Mouse (Mus musculus): ENCODE data around the gene Vmp1. TPM values are rescaled to one million over a fixed set of nuclear protein-coding genes. Genes with fewer than 3 reads are reported as not detected.

Vmp1 gene
- polyA plus RNA-seq (2014; fragmentation: Nextera tagmentation; extraction: Ambion mirVana), result 119 and 131 TPM in 2 replicates

DNA sequence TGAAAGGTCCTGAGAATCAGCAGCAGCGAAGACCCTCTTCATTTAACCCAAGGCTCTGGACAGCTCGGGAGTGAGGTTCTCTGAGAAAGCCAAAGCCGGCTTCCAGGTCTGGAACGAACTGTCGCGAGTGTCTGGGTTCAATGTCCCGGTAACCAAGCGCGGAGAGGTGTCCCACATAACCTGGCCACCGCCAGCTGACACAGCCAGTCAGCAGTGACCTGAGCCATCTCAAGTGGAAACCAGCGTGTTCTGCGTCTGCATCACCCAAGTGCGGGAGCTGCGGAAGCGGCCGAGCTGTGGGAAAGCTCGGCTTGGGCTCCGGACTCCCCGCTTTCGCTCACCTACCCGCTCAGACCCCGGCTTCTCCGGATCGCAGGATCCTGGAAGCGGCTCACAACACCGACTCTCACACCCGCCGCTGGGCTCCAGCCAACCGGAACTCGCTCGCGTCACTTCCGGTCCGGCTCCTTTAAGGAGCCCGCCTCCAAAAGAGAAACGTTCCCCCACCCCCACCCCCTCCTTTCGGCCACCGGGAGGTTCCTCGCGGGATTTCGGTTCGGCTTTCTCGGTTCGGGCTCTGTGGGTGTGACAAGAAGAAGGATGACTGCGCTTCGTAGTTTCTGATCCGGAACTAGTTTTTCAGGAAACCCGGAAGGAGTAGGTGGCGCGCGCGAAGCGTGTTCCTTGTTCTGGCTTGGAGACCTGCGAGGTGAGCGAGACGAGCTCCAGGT is at the start of gene Vmp1, which contains the start of gene Ptrh2:
Vmp1 (minus strand) TSS at position 442 of the 731 bp plus-strand sequence.
Ptrh2 (plus strand) TSS at position 591 of the 731 bp plus-strand sequence.
- peak within 1 kb of the TSS; percentile 79 for H3K27ac ChIP-seq (ENCODE audit: low read depth, low read length)
- peak within 1 kb of the TSS; percentile 93 for H3K4me3 ChIP-seq (ENCODE audit: low read depth, low read length)
- ATAC-seq (peak; percentile 93), DNase-seq (ENCODE audit: low spot score) (peak; percentile 97)
- H3K4me1 ChIP-seq (ENCODE audit: control insufficient read depth, insufficient read depth, low read length), result peaks cover 17% of the 10 kb centered on the region
- H3K36me3 ChIP-seq (ENCODE audit: control insufficient read depth, insufficient read depth, low read length), result peaks cover 1% of the 10 kb centered on the region; the same call in 1 of the 2 replicates
- WGBS, result under 1% methylated on average over 56 of the region's 56 CpGs
- peak within 1 kb of the TSS; percentile 80 for H3K4me2 ChIP-seq (ENCODE audit: low read length)
- peak within 1 kb of the TSS; percentile 87 for H3K9ac ChIP-seq (ENCODE audit: low read length)
- no peaks in the 10 kb centered on the region for H3K9me3 ChIP-seq (replicated peaks; ENCODE audit: control insufficient read depth, low read length)
- no peaks in the 10 kb centered on the region for H3K27me3 ChIP-seq (replicated peaks; ENCODE audit: control insufficient read depth, insufficient read depth, low read length)

DNA sequence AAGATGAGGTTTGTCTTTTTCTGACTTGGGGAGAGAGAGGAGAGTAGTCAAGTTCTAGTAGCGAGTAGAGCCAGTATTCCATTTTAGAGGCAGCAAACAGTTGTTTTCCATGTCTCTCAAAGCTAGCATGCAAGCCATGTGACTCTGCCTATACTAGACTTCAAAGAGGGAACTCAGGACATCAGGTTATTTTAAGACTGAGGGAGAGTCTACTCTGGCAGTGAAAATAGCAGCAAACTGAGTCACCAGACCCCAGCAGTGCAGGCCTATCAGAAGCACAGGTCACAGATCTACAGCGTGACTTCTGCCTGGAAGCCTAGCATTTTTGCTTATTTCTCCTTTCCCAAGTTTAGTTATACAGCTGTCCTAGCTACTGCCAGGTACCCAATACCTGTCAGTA is 47.8 kb upstream of the Vmp1 start:
- Histone ChIP-seq H3K4me2 (ENCODE audit: low read length) (no peak overlapping the region), H3K27me3 (replicated peaks; ENCODE audit: control insufficient read depth, insufficient read depth, low read length) (no peaks in the 10 kb centered on the region), H3K4me3 (ENCODE audit: low read depth, low read length) (no peak overlapping the region), H3K9me3 (replicated peaks; ENCODE audit: control insufficient read depth, low read length) (no peaks in the 10 kb centered on the region), H3K9ac (ENCODE audit: low read length) (no peak overlapping the region), H3K27ac (ENCODE audit: low read depth, low read length) (no peak overlapping the region), H3K36me3 (ENCODE audit: control insufficient read depth, insufficient read depth, low read length) (peaks cover 49% of the 10 kb centered on the region), H3K4me1 (ENCODE audit: control insufficient read depth, insufficient read depth, low read length) (no peaks in the 10 kb centered on the region)
- 82% methylated on average over 2 of the region's 2 CpGs for WGBS
- no peak for DNase-seq (ENCODE audit: low spot score)
- ATAC-seq, result no peak

DNA sequence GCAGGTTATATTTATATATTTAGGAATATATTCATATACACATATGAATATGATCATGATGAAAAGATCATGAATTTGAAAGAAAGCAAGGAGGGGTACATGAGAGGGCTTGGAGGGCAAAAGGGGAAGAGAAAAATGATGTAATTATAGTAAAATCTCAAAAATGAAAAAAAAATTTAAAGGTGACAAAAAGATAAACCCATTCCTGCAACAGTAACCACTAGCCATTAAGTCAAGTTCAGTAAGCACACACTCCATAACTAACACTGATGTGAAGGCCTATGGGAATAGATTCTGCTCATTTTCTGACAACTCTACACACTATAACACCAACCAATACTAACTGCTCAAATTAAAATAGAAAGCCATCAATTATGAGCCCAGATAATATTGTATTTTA is 42.0 kb upstream of the Vmp1 start:
- H3K36me3 ChIP-seq (ENCODE audit: control insufficient read depth, insufficient read depth, low read length), result peaks cover 55% of the 10 kb centered on the region
- DNase-seq (ENCODE audit: low spot score), result no peak
- H3K27me3 ChIP-seq (replicated peaks; ENCODE audit: control insufficient read depth, insufficient read depth, low read length), result no peaks in the 10 kb centered on the region
- no peaks in the 10 kb centered on the region for H3K4me1 ChIP-seq (ENCODE audit: control insufficient read depth, insufficient read depth, low read length)
- H3K4me3 ChIP-seq (ENCODE audit: low read depth, low read length), result no peak overlapping the region
- no peak overlapping the region for H3K27ac ChIP-seq (ENCODE audit: low read depth, low read length)
- no peak for ATAC-seq
- no peak overlapping the region for H3K4me2 ChIP-seq (ENCODE audit: low read length)
- no peak overlapping the region for H3K9ac ChIP-seq (ENCODE audit: low read length)
- no peaks in the 10 kb centered on the region for H3K9me3 ChIP-seq (replicated peaks; ENCODE audit: control insufficient read depth, low read length)

DNA sequence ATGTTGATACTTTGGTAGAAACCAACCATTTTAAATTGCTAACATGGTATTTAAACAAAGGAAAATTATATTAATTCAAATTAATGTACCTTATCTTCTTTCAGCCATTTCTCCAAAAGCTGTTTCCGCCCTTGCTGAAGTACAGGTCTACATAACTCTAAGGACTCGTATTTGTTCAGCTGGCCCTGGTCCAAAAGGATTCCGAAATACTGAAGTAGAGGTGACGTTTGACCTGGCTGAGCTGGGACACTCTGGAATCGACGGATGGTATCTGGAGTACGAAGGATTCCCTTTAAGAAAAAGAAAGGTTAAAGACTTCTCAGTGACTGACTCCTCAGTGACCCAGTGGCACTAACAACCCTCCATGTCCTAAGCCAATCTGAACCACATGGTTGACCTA is 41.3 kb upstream of the Vmp1 start:
- Histone ChIP-seq H3K9ac (ENCODE audit: low read length) (no peak overlapping the region), H3K4me1 (ENCODE audit: control insufficient read depth, insufficient read depth, low read length) (no peaks in the 10 kb centered on the region), H3K4me2 (ENCODE audit: low read length) (no peak overlapping the region), H3K36me3 (ENCODE audit: control insufficient read depth, insufficient read depth, low read length) (peaks cover 57% of the 10 kb centered on the region), H3K4me3 (ENCODE audit: low read depth, low read length) (no peak overlapping the region), H3K27me3 (replicated peaks; ENCODE audit: control insufficient read depth, insufficient read depth, low read length) (no peaks in the 10 kb centered on the region), H3K9me3 (replicated peaks; ENCODE audit: control insufficient read depth, low read length) (no peaks in the 10 kb centered on the region), H3K27ac (ENCODE audit: low read depth, low read length) (no peak overlapping the region)
- ATAC-seq, result no peak
- WGBS, result 92% methylated on average over 7 of the region's 7 CpGs
- no peak for DNase-seq (ENCODE audit: low spot score)

DNA sequence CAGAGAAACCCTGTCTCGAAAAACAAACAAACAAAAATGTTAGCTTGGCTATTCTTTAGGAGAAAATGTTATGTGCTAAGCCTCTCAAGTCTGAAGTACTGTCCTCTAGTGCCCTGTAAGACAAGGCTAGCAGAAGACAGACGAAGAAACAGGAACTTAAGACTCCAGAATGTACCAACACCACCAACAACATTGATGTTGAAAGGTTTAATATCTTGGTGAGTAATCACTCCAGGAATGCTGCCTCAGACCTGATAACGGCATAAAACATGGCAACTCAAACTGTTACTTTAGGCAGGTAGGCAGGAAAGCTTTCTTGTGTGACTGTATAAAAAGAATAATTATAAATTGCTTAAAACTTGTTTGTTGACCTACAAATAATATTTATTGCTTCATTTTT is 40.4 kb upstream of the Vmp1 start:
- no peak for DNase-seq (ENCODE audit: low spot score)
- Histone ChIP-seq H3K9ac (ENCODE audit: low read length) (no peak overlapping the region), H3K4me3 (ENCODE audit: low read depth, low read length) (no peak overlapping the region), H3K27ac (ENCODE audit: low read depth, low read length) (no peak overlapping the region), H3K4me1 (ENCODE audit: control insufficient read depth, insufficient read depth, low read length) (no peaks in the 10 kb centered on the region), H3K9me3 (replicated peaks; ENCODE audit: control insufficient read depth, low read length) (no peaks in the 10 kb centered on the region), H3K36me3 (ENCODE audit: control insufficient read depth, insufficient read depth, low read length) (peaks cover 59% of the 10 kb centered on the region), H3K27me3 (replicated peaks; ENCODE audit: control insufficient read depth, insufficient read depth, low read length) (no peaks in the 10 kb centered on the region), H3K4me2 (ENCODE audit: low read length) (no peak overlapping the region)
- no peak for ATAC-seq
- 95% methylated on average over 3 of the region's 3 CpGs for WGBS

DNA sequence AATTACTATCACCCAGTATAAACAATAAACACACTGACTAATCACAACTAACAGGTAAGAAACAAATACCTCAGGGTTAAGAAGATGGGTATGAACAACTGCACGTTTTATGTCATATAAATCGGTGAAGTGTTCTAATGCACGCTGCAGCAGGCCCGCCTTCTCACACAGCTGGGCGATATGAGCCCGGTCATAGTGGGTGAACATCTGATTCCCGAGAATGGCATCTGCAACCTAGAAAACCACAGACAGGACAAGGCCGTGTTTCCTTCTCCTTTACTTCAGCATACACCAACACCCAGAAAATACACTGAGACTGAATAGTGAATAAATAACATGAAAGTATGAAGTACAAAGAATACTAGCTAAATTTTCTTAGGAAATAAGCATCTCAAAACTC is 35.8 kb upstream of the Vmp1 start:
- no peak overlapping the region for H3K4me2 ChIP-seq (ENCODE audit: low read length)
- no peak overlapping the region for H3K4me3 ChIP-seq (ENCODE audit: low read depth, low read length)
- no peaks in the 10 kb centered on the region for H3K27me3 ChIP-seq (replicated peaks; ENCODE audit: control insufficient read depth, insufficient read depth, low read length)
- 94% methylated on average over 8 of the region's 8 CpGs for WGBS
- no peaks in the 10 kb centered on the region for H3K9me3 ChIP-seq (replicated peaks; ENCODE audit: control insufficient read depth, low read length)
- H3K27ac ChIP-seq (ENCODE audit: low read depth, low read length), result no peak overlapping the region
- H3K36me3 ChIP-seq (ENCODE audit: control insufficient read depth, insufficient read depth, low read length), result peaks cover 71% of the 10 kb centered on the region
- H3K9ac ChIP-seq (ENCODE audit: low read length), result no peak overlapping the region
- no peaks in the 10 kb centered on the region for H3K4me1 ChIP-seq (ENCODE audit: control insufficient read depth, insufficient read depth, low read length)
- ATAC-seq (no peak), DNase-seq (ENCODE audit: low spot score) (no peak)

DNA sequence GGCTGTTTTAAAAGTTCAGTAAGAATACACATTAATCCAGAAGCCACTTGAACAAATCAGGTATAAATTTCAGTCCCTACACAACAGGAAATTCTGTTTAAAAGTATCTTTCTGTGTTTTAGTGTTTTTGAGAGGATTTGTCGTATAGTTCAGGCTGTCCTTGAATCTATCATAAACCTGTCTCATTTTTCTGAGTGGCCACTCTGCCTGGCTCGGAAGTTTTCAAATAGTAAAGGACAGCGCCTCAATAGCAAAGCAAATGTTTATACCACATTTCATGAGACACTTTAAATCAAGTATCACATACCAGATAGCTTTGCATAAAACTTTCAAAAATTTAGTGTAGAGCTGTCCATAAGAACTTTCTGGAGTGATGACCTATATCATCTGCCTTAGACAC is 34.7 kb upstream of the Vmp1 start:
- DNase-seq (ENCODE audit: low spot score) (no peak), ATAC-seq (no peak)
- Histone ChIP-seq H3K4me1 (ENCODE audit: control insufficient read depth, insufficient read depth, low read length) (no peaks in the 10 kb centered on the region), H3K9ac (ENCODE audit: low read length) (no peak overlapping the region), H3K36me3 (ENCODE audit: control insufficient read depth, insufficient read depth, low read length) (peaks cover 70% of the 10 kb centered on the region), H3K27me3 (replicated peaks; ENCODE audit: control insufficient read depth, insufficient read depth, low read length) (no peaks in the 10 kb centered on the region), H3K4me3 (ENCODE audit: low read depth, low read length) (no peak overlapping the region), H3K9me3 (replicated peaks; ENCODE audit: control insufficient read depth, low read length) (no peaks in the 10 kb centered on the region), H3K4me2 (ENCODE audit: low read length) (no peak overlapping the region), H3K27ac (ENCODE audit: low read depth, low read length) (no peak overlapping the region)
- WGBS, result 95% methylated on average over 3 of the region's 3 CpGs

DNA sequence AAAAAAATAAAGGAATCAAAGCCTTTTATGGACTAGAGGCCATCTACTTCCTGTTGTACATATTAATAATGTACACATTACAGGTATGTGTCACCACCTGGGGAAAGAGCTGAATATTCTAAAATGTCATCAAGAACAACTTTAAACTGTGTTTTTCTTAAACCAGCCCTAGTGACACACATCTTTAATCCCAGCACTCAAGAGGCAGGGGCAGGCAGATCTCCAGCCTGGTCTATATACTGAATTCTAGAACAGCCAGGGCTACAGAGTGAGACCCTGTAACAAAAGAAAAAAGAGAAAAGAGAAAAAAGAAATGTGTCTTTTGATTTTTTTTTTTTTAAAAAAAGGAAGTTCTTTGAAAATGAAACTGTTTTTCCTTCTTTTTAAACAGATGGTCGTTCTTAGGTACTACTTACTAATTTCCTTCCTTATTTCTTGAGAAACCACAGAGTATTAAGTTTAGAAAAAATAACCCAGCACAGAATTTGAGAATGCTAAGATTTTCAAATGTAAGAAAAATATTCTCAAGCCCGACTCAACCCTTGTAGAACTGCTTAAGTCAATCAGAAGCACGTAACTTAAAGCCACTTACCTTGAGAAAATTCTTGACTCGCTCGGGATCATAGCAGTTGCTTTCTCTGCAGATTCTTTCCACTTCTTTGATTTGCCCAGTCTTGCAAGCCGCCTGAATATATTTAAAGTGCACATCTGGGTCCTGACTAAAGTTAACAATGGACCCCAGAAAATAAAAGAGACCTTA is 33.9 kb upstream of the Vmp1 start:
- H3K27ac ChIP-seq (ENCODE audit: low read depth, low read length), result no peak overlapping the region
- WGBS, result 89% methylated on average over 6 of the region's 6 CpGs
- no peaks in the 10 kb centered on the region for H3K4me1 ChIP-seq (ENCODE audit: control insufficient read depth, insufficient read depth, low read length)
- H3K4me3 ChIP-seq (ENCODE audit: low read depth, low read length), result no peak overlapping the region
- H3K27me3 ChIP-seq (replicated peaks; ENCODE audit: control insufficient read depth, insufficient read depth, low read length), result no peaks in the 10 kb centered on the region
- DNase-seq (ENCODE audit: low spot score), result no peak
- no peak for ATAC-seq
- H3K4me2 ChIP-seq (ENCODE audit: low read length), result no peak overlapping the region
- H3K9ac ChIP-seq (ENCODE audit: low read length), result no peak overlapping the region
- no peaks in the 10 kb centered on the region for H3K9me3 ChIP-seq (replicated peaks; ENCODE audit: control insufficient read depth, low read length)
- H3K36me3 ChIP-seq (ENCODE audit: control insufficient read depth, insufficient read depth, low read length), result peaks cover 64% of the 10 kb centered on the region

DNA sequence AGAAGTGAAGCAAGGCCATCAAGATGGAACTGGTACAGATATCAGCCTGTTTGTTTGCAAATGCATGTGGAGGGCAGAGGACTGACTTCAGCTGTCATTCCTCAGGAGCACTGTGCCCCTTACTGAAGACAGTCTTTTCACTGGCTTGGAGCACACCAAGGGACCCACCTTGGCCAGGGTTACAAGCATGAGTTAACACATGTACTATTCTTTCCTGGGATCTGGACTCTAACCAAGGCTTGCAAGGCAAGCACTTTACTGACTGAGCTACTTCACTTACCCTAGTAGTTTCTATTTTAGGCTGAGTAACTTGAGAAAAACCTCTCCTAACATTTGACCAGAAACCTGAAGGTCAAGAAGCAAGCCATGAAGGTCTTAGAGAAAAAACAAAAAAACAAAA is 31.0 kb upstream of the Vmp1 start:
- Histone ChIP-seq H3K36me3 (ENCODE audit: control insufficient read depth, insufficient read depth, low read length) (peaks cover 63% of the 10 kb centered on the region), H3K9ac (ENCODE audit: low read length) (no peak overlapping the region), H3K4me1 (ENCODE audit: control insufficient read depth, insufficient read depth, low read length) (no peaks in the 10 kb centered on the region), H3K4me2 (ENCODE audit: low read length) (no peak overlapping the region), H3K4me3 (ENCODE audit: low read depth, low read length) (no peak overlapping the region), H3K27ac (ENCODE audit: low read depth, low read length) (no peak overlapping the region), H3K9me3 (replicated peaks; ENCODE audit: control insufficient read depth, low read length) (no peaks in the 10 kb centered on the region), H3K27me3 (replicated peaks; ENCODE audit: control insufficient read depth, insufficient read depth, low read length) (no peaks in the 10 kb centered on the region)
- DNase-seq (ENCODE audit: low spot score) (no peak), ATAC-seq (no peak)
